Mouse (Mus musculus) heart, embryonic 16.5 days (tissue): ENCODE data around the gene Nudt6. TPM values are rescaled to one million over a fixed set of nuclear protein-coding genes. Genes with fewer than 3 reads are reported as not detected.
A peak's percentile ranks its signal among the peaks of the same experiment; 100 is the strongest.

ENCODE experiments used
- ATAC-seq: fragments of 200-750 bp; cut with Nextera tagmentation; replicated peaks from 2 replicates; pipeline ENCODE4 v1.8.0; 2017; ENCODE audit warnings: moderate number of reproducible peaks; ENCODE audit not compliant: insufficient read depth, low FRiP score; ENCODE audit errors: extremely low read depth
- H3K27ac ChIP-seq: fragments of 300-500 bp; sonication (generic); 2 replicates; pipeline ENCODE4 v1.5.1; 2014; ENCODE audit warnings: mild to moderate bottlenecking, low read length, control low read depth, moderate library complexity
- H3K27me3 ChIP-seq: fragments of 300-500 bp; sonication (generic); 2 replicates; pipeline ENCODE4 v1.6.1; 2014; ENCODE audit warnings: low read length, mixed read lengths; ENCODE audit not compliant: control insufficient read depth, insufficient read depth
- H3K36me3 ChIP-seq: fragments of 300-500 bp; sonication (generic); 2 replicates; pipeline ENCODE4 v1.6.1; 2014; ENCODE audit not compliant: control insufficient read depth, insufficient read depth
- H3K4me1 ChIP-seq: fragments of 300-500 bp; sonication (generic); 2 replicates; pipeline ENCODE4 v1.6.1; 2014; ENCODE audit warnings: low read length, mixed read lengths; ENCODE audit not compliant: control insufficient read depth, insufficient read depth
- H3K4me2 ChIP-seq: fragments of 300-500 bp; sonication (generic); 2 replicates; pipeline ENCODE4 v1.6.1; 2014; ENCODE audit warnings: low read depth, mild to moderate bottlenecking, control low read depth, low read length
- H3K4me3 ChIP-seq: fragments of 300-500 bp; sonication (generic); 2 replicates; pipeline ENCODE4 v1.5.1; 2014; ENCODE audit warnings: mild to moderate bottlenecking, control low read depth, low read length
- H3K9ac ChIP-seq: fragments of 300-500 bp; sonication (generic); 2 replicates; pipeline ENCODE4 v1.6.1; 2014; ENCODE audit warnings: low read length, control low read depth
- H3K9me3 ChIP-seq: fragments of 300-500 bp; sonication (generic); replicated peaks from 2 replicates; pipeline ENCODE4 v1.6.1; 2016; ENCODE audit warnings: low read length; ENCODE audit not compliant: control insufficient read depth
- WGBS: fragments of 180-500 bp; shearing (Covaris S2); extraction: QIAGEN DNeasy Blood & Tissue Kit; methylation state at CpG from one replicate; pipeline ENCODE4 v1.1.7; 2014; 5-methylcytosine and 5-hydroxymethylcytosine counted together
- polyA plus RNA-seq: library from polyadenylated mRNA; unstranded; fragments of >200 nt; fragmentation: Nextera tagmentation; extraction: Ambion mirVana; gene quantifications from 2 replicates; pipeline ENCODE4 v1.2.1, GENCODE M21; 2015

Gene Nudt6
- polyA plus RNA-seq, 1 experiment from 2014 or later: 14.7 TPM

GRCm38 (mm10) chr3:37377926-37378325 lies 42.1 kb downstream of the Nudt6 start:
- Histone ChIP-seq H3K9me3 (no peaks in the 10 kb centered on the region), H3K36me3 (no peaks in the 10 kb centered on the region), H3K4me1 (peaks cover 17% of the 10 kb centered on the region), H3K9ac (no peak overlapping the region), H3K27me3 (no peaks in the 10 kb centered on the region), H3K4me3 (no peak overlapping the region), H3K4me2 (no peak overlapping the region), H3K27ac (no peak overlapping the region)
- no peak for ATAC-seq
- WGBS: 77% methylated on average over 6 of the region's 6 CpGs

GRCm38 (mm10) chr3:37373712-37374111 lies 46.3 kb downstream of the Nudt6 start:
- Histone ChIP-seq H3K4me3 (no peak overlapping the region), H3K4me2 (no peak overlapping the region), H3K9ac (no peak overlapping the region), H3K9me3 (no peaks in the 10 kb centered on the region), H3K36me3 (no peaks in the 10 kb centered on the region), H3K27ac (no peak overlapping the region), H3K27me3 (no peaks in the 10 kb centered on the region), H3K4me1 (peaks cover 4% of the 10 kb centered on the region; the same call in 1 of the 2 replicates)
- no peak for ATAC-seq
- 80% methylated on average over 11 of the region's 11 CpGs for WGBS

GRCm38 (mm10) chr3:37370407-37370806 lies 49.6 kb downstream of the Nudt6 start:
- no peaks in the 10 kb centered on the region for H3K9me3 ChIP-seq
- no peak overlapping the region for H3K4me3 ChIP-seq
- H3K27ac ChIP-seq: no peak overlapping the region
- peaks cover 8% of the 10 kb centered on the region for H3K4me1 ChIP-seq
- H3K27me3 ChIP-seq: no peaks in the 10 kb centered on the region
- WGBS: 47% methylated on average over 4 of the region's 4 CpGs
- ATAC-seq: no peak
- no peak overlapping the region for H3K4me2 ChIP-seq
- no peaks in the 10 kb centered on the region for H3K36me3 ChIP-seq
- no peak overlapping the region for H3K9ac ChIP-seq

- ATAC-seq: no peak
- Histone ChIP-seq H3K4me1 (peaks cover 8% of the 10 kb centered on the region), H3K27ac (0 out of 2 replicates have a peak overlapping the region, but pooled peaks have one; percentile 29)
These were observed 53.5 kb downstream of the Nudt6 start for GRCm38 (mm10) chr3:37366381-37367053.

GRCm38 (mm10) chr3:37365976-37366375 lies 54.0 kb downstream of the Nudt6 start:
- H3K27ac ChIP-seq: 0 out of 2 replicates have a peak overlapping the region, but pooled peaks have one; percentile 29
- WGBS: 46% methylated on average over 3 of the region's 3 CpGs
- H3K4me1 ChIP-seq: peaks cover 8% of the 10 kb centered on the region
- no peak overlapping the region for H3K4me3 ChIP-seq
- no peaks in the 10 kb centered on the region for H3K9me3 ChIP-seq
- no peak for ATAC-seq
- H3K36me3 ChIP-seq: no peaks in the 10 kb centered on the region
- no peak overlapping the region for H3K9ac ChIP-seq
- H3K27me3 ChIP-seq: no peaks in the 10 kb centered on the region
- no peak overlapping the region for H3K4me2 ChIP-seq

More at GRCm38 (mm10) chr3:37366381-37367053, 53.5 kb downstream of the Nudt6 start:
- no peaks in the 10 kb centered on the region for H3K9me3 ChIP-seq
- no peak overlapping the region for H3K4me2 ChIP-seq
- WGBS: 40% methylated on average over 4 of the region's 4 CpGs
- no peaks in the 10 kb centered on the region for H3K27me3 ChIP-seq
- H3K4me3 ChIP-seq: no peak overlapping the region
- H3K36me3 ChIP-seq: no peaks in the 10 kb centered on the region
- H3K9ac ChIP-seq: no peak overlapping the region

GRCm38 (mm10) chr3:37365144-37365543 lies 54.9 kb downstream of the Nudt6 start:
- H3K27me3 ChIP-seq: no peaks in the 10 kb centered on the region
- H3K9ac ChIP-seq: no peak overlapping the region
- H3K27ac ChIP-seq: no peak overlapping the region
- no peak overlapping the region for H3K4me3 ChIP-seq
- no peaks in the 10 kb centered on the region for H3K9me3 ChIP-seq
- H3K4me1 ChIP-seq: peaks cover 8% of the 10 kb centered on the region
- no peak for ATAC-seq
- H3K4me2 ChIP-seq: no peak overlapping the region
- H3K36me3 ChIP-seq: no peaks in the 10 kb centered on the region
- 81% methylated on average over 4 of the region's 4 CpGs for WGBS

- H3K27me3 ChIP-seq: no peaks in the 10 kb centered on the region
- ATAC-seq: no peak
- H3K4me1 ChIP-seq: no peaks in the 10 kb centered on the region
- H3K36me3 ChIP-seq: no peaks in the 10 kb centered on the region
- no peak overlapping the region for H3K9ac ChIP-seq
- H3K9me3 ChIP-seq: no peaks in the 10 kb centered on the region
- WGBS: 61% methylated on average over 9 of the region's 9 CpGs
- no peak overlapping the region for H3K4me2 ChIP-seq
- H3K27ac ChIP-seq: no peak overlapping the region
- H3K4me3 ChIP-seq: no peak overlapping the region
These were observed 59.3 kb downstream of the Nudt6 start for GRCm38 (mm10) chr3:37360729-37361128.

Other genes starting within 250 kb of the Nudt6 start
- not detected in 2 replicates for gene Il21, start 187.6 kb downstream of the Nudt6 start, polyA plus RNA-seq
- 4.7 and 5.3 TPM in 2 replicates for gene Bbs12, start 107.7 kb downstream of the Nudt6 start, polyA plus RNA-seq
- gene Cetn4, start 107.5 kb downstream of the Nudt6 start, polyA plus RNA-seq: 0.94 and 1.6 TPM in 2 replicates
- 1.1 and 1.2 TPM in 2 replicates for gene Fgf2, start 71.9 kb downstream of the Nudt6 start, polyA plus RNA-seq
- 20.8 and 22.5 TPM in 2 replicates for gene Spata5, start 315 bp downstream of the Nudt6 start, polyA plus RNA-seq
- 6.9 and 8.2 TPM in 2 replicates for gene Spry1, start 219.7 kb upstream of the Nudt6 start, polyA plus RNA-seq